Mouse (Mus musculus): ENCODE data around the gene Lars2.

Gene Lars2

GRCm38 (mm10) chr9:123503171-123503834 is 136.6 kb downstream of the Lars2 start:
- in situ Hi-C loops (cut with MboI, MseI), result no loop called here

- in situ Hi-C loops (cut with MboI, MseI), result no loop called here
Measured at GRCm38 (mm10) chr9:123504325-123504724, 137.6 kb downstream of the Lars2 start.

- in situ Hi-C loops (cut with MboI, MseI), result no loop called here
Measured at GRCm38 (mm10) chr9:123505598-123505997, 138.9 kb downstream of the Lars2 start.

GRCm38 (mm10) chr9:123506270-123507146 is 139.8 kb downstream of the Lars2 start:
- in situ Hi-C loops (cut with MboI, MseI), result no loop called here

GRCm38 (mm10) chr9:123507380-123507779 is 140.7 kb downstream of the Lars2 start:
- in situ Hi-C loops (cut with MboI, MseI), result no loop called here

- in situ Hi-C loops (cut with MboI, MseI), result no loop called here
Measured at GRCm38 (mm10) chr9:123508986-123509385, 142.3 kb downstream of the Lars2 start.

GRCm38 (mm10) chr9:123509638-123510604 is 143.2 kb downstream of the Lars2 start:
- in situ Hi-C loops (cut with MboI, MseI), result no loop called here

- in situ Hi-C loops (cut with MboI, MseI), result no loop called here
Measured at GRCm38 (mm10) chr9:123510926-123511325, 144.2 kb downstream of the Lars2 start.

Data from T-helper 17 cell (primary cell).